Mouse (Mus musculus): ENCODE results near the gene Hsd17b13.

- TF ChIP-seq GATA1 (IDR thresholded peaks at IDR 0.05; ENCODE audit: borderline replicate concordance, low read length): no peak
- no peak for TF ChIP-seq FLI1 (IDR thresholded peaks at IDR 0.05; ENCODE audit: low read length)
These were observed 15.6 kb upstream of the Hsd17b13 start for GRCm38 (mm10) chr5:103992831-103993230.

Measured in megakaryocyte, embryonic 14.5 days (primary cell).